Mouse (Mus musculus) layer of hippocampus, adult 9-10 months (tissue): ENCODE results near the gene Borcs6.
"Not testable (repeated sequence)": the region's sequence is repeated elsewhere in the genome, so short reads cannot be mapped to it uniquely, and the experiment has no call there.

ENCODE experiments used
- DNase-seq: peaks from one replicate; pipeline ENCODE4 v3.0.0; 2022; ENCODE audit warnings: low spot score

Gene Borcs6

GRCm38 (mm10) chr11:69088856-69089615 lies 29.5 kb downstream of the Borcs6 start:
- DNase-seq, result no peak

- DNase-seq, result no peak
These were observed 30.2 kb downstream of the Borcs6 start for GRCm38 (mm10) chr11:69089616-69090290.

GRCm38 (mm10) chr11:69090367-69090766 lies 30.9 kb downstream of the Borcs6 start:
- no peak for DNase-seq

GRCm38 (mm10) chr11:69091566-69092385 lies 32.3 kb downstream of the Borcs6 start:
- DNase-seq, result no peak

- DNase-seq, result peak; percentile 82
These were observed 32.9 kb downstream of the Borcs6 start for GRCm38 (mm10) chr11:69092386-69092751.

GRCm38 (mm10) chr11:69092871-69093270 lies 33.4 kb downstream of the Borcs6 start:
- no peak for DNase-seq

GRCm38 (mm10) chr11:69093856-69094255 lies 34.3 kb downstream of the Borcs6 start:
- not testable (repeated sequence) for DNase-seq

- peak; percentile 100 for DNase-seq
These were observed 35.3 kb downstream of the Borcs6 start, which contains the start of gene Per1 for GRCm38 (mm10) chr11:69094697-69095429. TSS of gene Per1 (plus strand) at chr11:69095217.

- DNase-seq, result no peak
These were observed 36.2 kb downstream of the Borcs6 start for GRCm38 (mm10) chr11:69095511-69096231.

GRCm38 (mm10) chr11:69096360-69096986 lies 37.0 kb downstream of the Borcs6 start:
- DNase-seq, result no peak

- peak; percentile 94 for DNase-seq
These were observed 37.7 kb downstream of the Borcs6 start for GRCm38 (mm10) chr11:69096987-69097900.

- no peak for DNase-seq
These were observed 38.7 kb downstream of the Borcs6 start for GRCm38 (mm10) chr11:69098039-69098761.

GRCm38 (mm10) chr11:69098762-69099091 lies 39.2 kb downstream of the Borcs6 start:
- peak; percentile 94 for DNase-seq

GRCm38 (mm10) chr11:69099177-69099914 lies 39.8 kb downstream of the Borcs6 start:
- DNase-seq, result no peak

GRCm38 (mm10) chr11:69099915-69100345 lies 40.4 kb downstream of the Borcs6 start:
- no peak for DNase-seq

GRCm38 (mm10) chr11:69100639-69101360 lies 41.3 kb downstream of the Borcs6 start:
- no peak for DNase-seq

GRCm38 (mm10) chr11:69101604-69102402 lies 42.3 kb downstream of the Borcs6 start:
- no peak for DNase-seq
